Mouse (Mus musculus) ES-Bruce4 (cell line): ENCODE measurements at regions not wholly inside any gene's neighbourhood (a gene's known extent, or its start where the extent isn't known, plus 50 kb on each side); places are given as distances from the start of the nearest gene placed in this dataset.
"Not testable (repeated sequence)": the region's sequence is repeated elsewhere in the genome, so short reads cannot be mapped to it uniquely, and the experiment has no call there.

Experiments
- H3K27ac ChIP-seq: 2 replicates; pipeline ENCODE4 v1.5.1; 2012; ENCODE audit warnings: low read length, inconsistent platforms; ENCODE audit not compliant: insufficient read depth
- H3K27me3 ChIP-seq: 2 replicates; pipeline ENCODE4 v1.6.1; 2012; ENCODE audit warnings: mild to moderate bottlenecking, low read length, inconsistent platforms; ENCODE audit not compliant: control insufficient read depth, poor library complexity, insufficient read depth, severe bottlenecking
- H3K36me3 ChIP-seq: 2 replicates; pipeline ENCODE4 v1.6.1; 2012; ENCODE audit warnings: inconsistent platforms, mild to moderate bottlenecking, low read length, moderate library complexity; ENCODE audit not compliant: control insufficient read depth, poor library complexity, insufficient read depth, severe bottlenecking
- H3K4me1 ChIP-seq: one replicate; pipeline ENCODE4 v1.8.1; 2011; ENCODE audit warnings: low read length; ENCODE audit not compliant: control insufficient read depth, insufficient read depth
- H3K4me3 ChIP-seq: 2 replicates; pipeline ENCODE4 v1.5.1; 2011; ENCODE audit warnings: low read depth, mild to moderate bottlenecking, low read length
- H3K9ac ChIP-seq: 2 replicates; pipeline ENCODE4 v1.6.1; 2012; ENCODE audit warnings: low read depth, mild to moderate bottlenecking, inconsistent platforms; ENCODE audit not compliant: poor library complexity, severe bottlenecking
- H3K9me3 ChIP-seq: replicated peaks from 2 replicates; pipeline ENCODE4 v1.6.1; 2012; ENCODE audit warnings: mild to moderate bottlenecking, low read length, inconsistent platforms; ENCODE audit not compliant: control insufficient read depth, poor library complexity, insufficient read depth, severe bottlenecking
- CTCF ChIP-seq: IDR thresholded peaks from one replicate; pipeline ENCODE4 v1.8.1; 2011; ENCODE audit warnings: low read depth, low read length
- EP300 ChIP-seq: IDR thresholded peaks from 2 replicates; pipeline ENCODE4 v1.6.1; 2011; ENCODE audit warnings: low read depth, low read length; ENCODE audit not compliant: insufficient read depth
- POLR2A ChIP-seq: IDR thresholded peaks from one replicate; pipeline ENCODE4 v1.8.1; 2011; ENCODE audit warnings: low read length; ENCODE audit not compliant: insufficient read depth

- no peak for TF ChIP-seq CTCF
- no peak for TF ChIP-seq POLR2A
- TF ChIP-seq EP300: no peak
- Histone ChIP-seq H3K36me3 (no peaks in the 10 kb centered on the region), H3K27me3 (no peaks in the 10 kb centered on the region), H3K9ac (no peak overlapping the region), H3K4me1 (no peaks in the 10 kb centered on the region), H3K9me3 (no peaks in the 10 kb centered on the region), H3K4me3 (no peak overlapping the region), H3K27ac (no peak overlapping the region)
Measured at GRCm38 (mm10) chr13:3138698-3139097, 399.2 kb upstream of the Gdi2 start.

- H3K9ac ChIP-seq, H3K36me3 ChIP-seq, H3K27me3 ChIP-seq: not testable (repeated sequence)
Measured at GRCm38 (mm10) chr13:3145513-3145912, 392.4 kb upstream of the Gdi2 start.

More at GRCm38 (mm10) chr13:3145513-3145912, 392.4 kb upstream of the Gdi2 start:
- H3K9me3 ChIP-seq, H3K4me3 ChIP-seq, H3K27ac ChIP-seq, H3K4me1 ChIP-seq: not testable (repeated sequence)
